Mouse (Mus musculus) B cell, adult 62 days (primary cell): ENCODE measurements around the gene Baz1b. TPM values are rescaled to one million over a fixed set of nuclear protein-coding genes. Genes with fewer than 3 reads are reported as not detected.

Experiments used
- total RNA-seq: library from RNA; stranded (reverse); gene quantifications from 4 replicates; pipeline ENCODE4 v1.2.4, GENCODE M21; 2023

The Baz1b gene
- total RNA-seq: 104 to 115 TPM (median 110 TPM) in 4 replicates

GRCm38 (mm10) chr5:135186621-135187348, at the start of gene Baz1b:
TSS of gene Baz1b (plus strand) at chr5:135187264.

GRCm38 (mm10) chr5:135149053-135149819, 37.8 kb upstream of the Baz1b start, which contains the start of gene Tbl2:
TSS of gene Tbl2 (plus strand) at chr5:135149657.

GRCm38 (mm10) chr5:135168063-135169062, 18.7 kb upstream of the Baz1b start, which contains the start of gene Bcl7b:
TSS of gene Bcl7b (plus strand) at chr5:135168283.

GRCm38 (mm10) chr5:135251079-135251454, 64.0 kb downstream of the Baz1b start, which contains the start of gene Fzd9:
TSS of gene Fzd9 (minus strand) at chr5:135251230.

Other genes starting within 250 kb of the Baz1b start
- gene Cldn4, start 240.3 kb upstream of the Baz1b start, total RNA-seq: not detected in 4 replicates
- not detected in 4 replicates for gene Cldn3, start 201.1 kb upstream of the Baz1b start, total RNA-seq
- gene Abhd11, start 178.1 kb upstream of the Baz1b start, total RNA-seq: 34.9 to 40.6 TPM (median 35.5 TPM) in 4 replicates
- 2.8 to 4.7 TPM (median 3.7 TPM) in 4 replicates for gene Stx1a, start 163.8 kb upstream of the Baz1b start, total RNA-seq
- 17.3 to 20.2 TPM (median 19.1 TPM) in 4 replicates for gene Dnajc30, start 123.1 kb upstream of the Baz1b start, total RNA-seq
- 96.5 to 129 TPM (median 120 TPM) in 4 replicates for gene Bud23, start 122.3 kb upstream of the Baz1b start, total RNA-seq
- gene Vps37d, start 109.0 kb upstream of the Baz1b start, total RNA-seq: 0.50 to 0.95 TPM (median 0.61 TPM) in 3 of 4 replicates, not detected in the other
- not detected in 4 replicates for gene Mlxipl, start 97.4 kb upstream of the Baz1b start, total RNA-seq
- gene Tbl2, start 37.6 kb upstream of the Baz1b start, total RNA-seq: 14.3 to 17.0 TPM (median 15.3 TPM) in 4 replicates
- 72.8 to 88.8 TPM (median 76.4 TPM) in 4 replicates for gene Bcl7b, start 19.0 kb upstream of the Baz1b start, total RNA-seq
- 0.24 to 0.67 TPM (median 0.45 TPM) in 4 replicates for gene Fzd9, start 64.0 kb downstream of the Baz1b start, total RNA-seq
- gene Fkbp6, start 162.8 kb downstream of the Baz1b start, total RNA-seq: not detected in 4 replicates
- gene Trim50, start 166.0 kb downstream of the Baz1b start, total RNA-seq: not detected in 4 replicates
- gene Nsun5, start 182.7 kb downstream of the Baz1b start, total RNA-seq: 25.6 to 40.7 TPM (median 31.0 TPM) in 4 replicates
- 60.4 to 65.7 TPM (median 62.5 TPM) in 4 replicates for gene Pom121, start 207.3 kb downstream of the Baz1b start, total RNA-seq